Mouse (Mus musculus): ENCODE measurements around the gene Ctbs. TPM values are rescaled to one million over a fixed set of nuclear protein-coding genes. Genes with fewer than 3 reads are reported as not detected.

Gene Ctbs
- total and polyA plus RNA-seq, 2 experiments from 2014 or later = 4.4 to 9.9 TPM

- no peak overlapping the region for H3K4me2 ChIP-seq (ENCODE audit: low read depth)
- 0 out of 2 replicates have a peak, but pooled peaks cover 5% of the 10 kb centered on the region for H3K4me1 ChIP-seq (ENCODE audit: insufficient read depth)
- TF ChIP-seq CTCF (IDR thresholded peaks at IDR 0.05; ENCODE audit: low read depth) = no peak
- H3K9me3 ChIP-seq (ENCODE audit: low read length) = no peaks in the 10 kb centered on the region
- H3K36me3 ChIP-seq (ENCODE audit: insufficient read depth) = 0 out of 2 replicates have a peak, but pooled peaks cover 2% of the 10 kb centered on the region
- no peak overlapping the region for H3K27ac ChIP-seq (ENCODE audit: low read depth, low read length)
- no peaks in the 10 kb centered on the region for H3K27me3 ChIP-seq (ENCODE audit: insufficient read depth, low read length)
- 96% methylated on average over 10 of the region's 10 CpGs for WGBS
- no peak overlapping the region for H3K9ac ChIP-seq
- H3K4me3 ChIP-seq (ENCODE audit: low read depth, low read length) = no peak overlapping the region
- no peak for ATAC-seq
- DNase-seq = no peak
Observed at GRCm38 (mm10) chr3:146448372-146448771, 1.2 kb upstream of the Ctbs start.

GRCm38 (mm10) chr3:146448969-146449368 is 626 bp upstream of the Ctbs start:
- ATAC-seq = no peak
- Histone ChIP-seq H3K4me1 (ENCODE audit: insufficient read depth) (0 out of 2 replicates have a peak, but pooled peaks cover 5% of the 10 kb centered on the region), H3K9me3 (ENCODE audit: low read length) (no peaks in the 10 kb centered on the region), H3K9ac (no peak overlapping the region), H3K36me3 (ENCODE audit: insufficient read depth) (0 out of 2 replicates have a peak, but pooled peaks cover 2% of the 10 kb centered on the region), H3K4me2 (ENCODE audit: low read depth) (no peak overlapping the region), H3K4me3 (ENCODE audit: low read depth, low read length) (no peak overlapping the region), H3K27me3 (ENCODE audit: insufficient read depth, low read length) (no peaks in the 10 kb centered on the region), H3K27ac (ENCODE audit: low read depth, low read length) (no peak overlapping the region)
- no peak for TF ChIP-seq CTCF (IDR thresholded peaks at IDR 0.05; ENCODE audit: low read depth)
- 78% methylated on average over 6 of the region's 6 CpGs for WGBS
- DNase-seq = no peak

- no peaks in the 10 kb centered on the region for H3K27me3 ChIP-seq (ENCODE audit: insufficient read depth, low read length)
- H3K4me1 ChIP-seq (ENCODE audit: insufficient read depth) = 0 out of 2 replicates have a peak, but pooled peaks cover 5% of the 10 kb centered on the region
- peak overlapping the region; percentile 73 for H3K9ac ChIP-seq
- 0 out of 2 replicates have a peak, but pooled peaks cover 2% of the 10 kb centered on the region for H3K36me3 ChIP-seq (ENCODE audit: insufficient read depth)
- peak; percentile 90 for DNase-seq
- TF ChIP-seq CTCF (IDR thresholded peaks at IDR 0.05; ENCODE audit: low read depth) = peak; percentile 69
- ATAC-seq = peak; percentile 100
- 2% methylated on average over 29 of the region's 29 CpGs for whole genome bisulfite sequencing
- peak overlapping the region; percentile 54 for H3K4me2 ChIP-seq (ENCODE audit: low read depth)
- H3K9me3 ChIP-seq (ENCODE audit: low read length) = no peaks in the 10 kb centered on the region
- H3K4me3 ChIP-seq (ENCODE audit: low read depth, low read length) = peak overlapping the region; percentile 59
- H3K27ac ChIP-seq (ENCODE audit: low read depth, low read length) = peak overlapping the region; percentile 51
Observed at GRCm38 (mm10) chr3:146450371-146450841, 811 bp downstream of the Ctbs start.

GRCm38 (mm10) chr3:146451375-146451774 is 1.8 kb downstream of the Ctbs start:
- TF ChIP-seq CTCF (IDR thresholded peaks at IDR 0.05; ENCODE audit: low read depth) = no peak
- DNase-seq (no peak), ATAC-seq (no peak)
- H3K4me1 ChIP-seq (ENCODE audit: insufficient read depth) = 0 out of 2 replicates have a peak, but pooled peaks cover 5% of the 10 kb centered on the region
- H3K36me3 ChIP-seq (ENCODE audit: insufficient read depth) = no peaks in the 10 kb centered on the region
- H3K9me3 ChIP-seq (ENCODE audit: low read length) = no peaks in the 10 kb centered on the region
- no peak overlapping the region for H3K4me3 ChIP-seq (ENCODE audit: low read depth, low read length)
- H3K27ac ChIP-seq (ENCODE audit: low read depth, low read length) = no peak overlapping the region
- no peak overlapping the region for H3K4me2 ChIP-seq (ENCODE audit: low read depth)
- H3K9ac ChIP-seq = no peak overlapping the region
- H3K27me3 ChIP-seq (ENCODE audit: insufficient read depth, low read length) = no peaks in the 10 kb centered on the region
- 80% methylated on average over 5 of the region's 5 CpGs for WGBS

GRCm38 (mm10) chr3:146462939-146463338 is 13.3 kb downstream of the Ctbs start:
- Histone ChIP-seq H3K27me3 (ENCODE audit: insufficient read depth, low read length) (no peaks in the 10 kb centered on the region), H3K4me3 (ENCODE audit: low read depth, low read length) (no peak overlapping the region)
- WGBS = 70% methylated on average over 2 of the region's 2 CpGs

GRCm38 (mm10) chr3:146469226-146469625 is 19.6 kb downstream of the Ctbs start:
- 78% methylated on average over 2 of the region's 2 CpGs for WGBS
- no peaks in the 10 kb centered on the region for H3K9me3 ChIP-seq (ENCODE audit: low read length)

More at GRCm38 (mm10) chr3:146462939-146463338, 13.3 kb downstream of the Ctbs start:
- DNase-seq (no peak), ATAC-seq (no peak)
- no peaks in the 10 kb centered on the region for H3K9me3 ChIP-seq (ENCODE audit: low read length)
- no peak overlapping the region for H3K4me2 ChIP-seq (ENCODE audit: low read depth)
- H3K27ac ChIP-seq (ENCODE audit: low read depth, low read length) = no peak overlapping the region
- TF ChIP-seq CTCF (IDR thresholded peaks at IDR 0.05; ENCODE audit: low read depth) = 0 out of 2 replicates have a peak, but pooled peaks have one; percentile 1
- no peaks in the 10 kb centered on the region for H3K36me3 ChIP-seq (ENCODE audit: insufficient read depth)
- no peak overlapping the region for H3K9ac ChIP-seq
- H3K4me1 ChIP-seq (ENCODE audit: insufficient read depth) = no peaks in the 10 kb centered on the region

GRCm38 (mm10) chr3:146472657-146473056 is 23.1 kb downstream of the Ctbs start:
- WGBS = 66% methylated on average over 4 of the region's 4 CpGs
- H3K9me3 ChIP-seq (ENCODE audit: low read length) = no peaks in the 10 kb centered on the region
- no peaks in the 10 kb centered on the region for H3K36me3 ChIP-seq (ENCODE audit: insufficient read depth)
- no peak for ATAC-seq
- H3K27me3 ChIP-seq (ENCODE audit: insufficient read depth, low read length) = no peaks in the 10 kb centered on the region
- no peak for TF ChIP-seq CTCF (IDR thresholded peaks at IDR 0.05; ENCODE audit: low read depth)
- no peak for DNase-seq
- no peak overlapping the region for H3K4me3 ChIP-seq (ENCODE audit: low read depth, low read length)
- H3K4me1 ChIP-seq (ENCODE audit: insufficient read depth) = no peaks in the 10 kb centered on the region
- H3K4me2 ChIP-seq (ENCODE audit: low read depth) = no peak overlapping the region
- H3K27ac ChIP-seq (ENCODE audit: low read depth, low read length) = no peak overlapping the region
- H3K9ac ChIP-seq = no peak overlapping the region

More at GRCm38 (mm10) chr3:146469226-146469625, 19.6 kb downstream of the Ctbs start:
- H3K9ac ChIP-seq = no peak overlapping the region
- TF ChIP-seq CTCF (IDR thresholded peaks at IDR 0.05; ENCODE audit: low read depth) = no peak
- no peak for ATAC-seq
- H3K36me3 ChIP-seq (ENCODE audit: insufficient read depth) = no peaks in the 10 kb centered on the region
- no peak for DNase-seq
- no peak overlapping the region for H3K4me2 ChIP-seq (ENCODE audit: low read depth)
- no peak overlapping the region for H3K4me3 ChIP-seq (ENCODE audit: low read depth, low read length)
- H3K27me3 ChIP-seq (ENCODE audit: insufficient read depth, low read length) = no peaks in the 10 kb centered on the region
- no peak overlapping the region for H3K27ac ChIP-seq (ENCODE audit: low read depth, low read length)
- H3K4me1 ChIP-seq (ENCODE audit: insufficient read depth) = no peaks in the 10 kb centered on the region
